Mouse (Mus musculus): ENCODE results near the gene Cfap221. TPM values are rescaled to one million over a fixed set of nuclear protein-coding genes. Genes with fewer than 3 reads are reported as not detected.
A peak's percentile ranks its signal among the peaks of the same experiment; 100 is the strongest.

Gene Cfap221
- total RNA-seq, 1 experiment from 2014 or later = not detected

DNA sequence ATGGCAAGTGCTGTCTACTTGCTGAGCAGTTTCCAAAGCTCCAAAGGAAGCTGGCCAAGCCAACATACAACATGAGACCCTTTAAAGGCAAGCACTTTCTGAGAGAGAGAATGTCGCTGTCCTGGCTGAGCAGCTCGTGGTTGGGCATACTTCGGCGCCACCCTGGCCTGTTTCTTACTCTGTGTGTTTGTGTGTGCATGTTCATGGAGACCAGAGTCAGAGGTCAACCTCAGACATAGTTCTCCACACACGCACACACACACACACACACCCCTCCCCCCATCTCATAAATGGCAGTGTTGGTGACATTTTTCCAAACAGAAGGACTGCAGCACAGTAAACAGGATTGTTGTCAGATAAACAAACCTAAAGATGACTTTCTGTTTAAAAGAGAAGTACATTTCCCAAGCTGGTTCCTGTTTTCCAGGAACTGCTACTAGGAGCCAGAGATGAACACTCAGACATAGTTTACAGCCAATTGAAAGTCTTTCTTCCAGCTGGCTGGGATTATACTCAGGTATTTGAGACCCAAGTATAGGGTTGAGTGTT, 80.1 kb downstream of the Cfap221 start:
- no peak for ATAC-seq (ENCODE audit: extremely low read depth, insufficient number of reproducible peaks, low FRiP score, poor library complexity, severe bottlenecking)

DNA sequence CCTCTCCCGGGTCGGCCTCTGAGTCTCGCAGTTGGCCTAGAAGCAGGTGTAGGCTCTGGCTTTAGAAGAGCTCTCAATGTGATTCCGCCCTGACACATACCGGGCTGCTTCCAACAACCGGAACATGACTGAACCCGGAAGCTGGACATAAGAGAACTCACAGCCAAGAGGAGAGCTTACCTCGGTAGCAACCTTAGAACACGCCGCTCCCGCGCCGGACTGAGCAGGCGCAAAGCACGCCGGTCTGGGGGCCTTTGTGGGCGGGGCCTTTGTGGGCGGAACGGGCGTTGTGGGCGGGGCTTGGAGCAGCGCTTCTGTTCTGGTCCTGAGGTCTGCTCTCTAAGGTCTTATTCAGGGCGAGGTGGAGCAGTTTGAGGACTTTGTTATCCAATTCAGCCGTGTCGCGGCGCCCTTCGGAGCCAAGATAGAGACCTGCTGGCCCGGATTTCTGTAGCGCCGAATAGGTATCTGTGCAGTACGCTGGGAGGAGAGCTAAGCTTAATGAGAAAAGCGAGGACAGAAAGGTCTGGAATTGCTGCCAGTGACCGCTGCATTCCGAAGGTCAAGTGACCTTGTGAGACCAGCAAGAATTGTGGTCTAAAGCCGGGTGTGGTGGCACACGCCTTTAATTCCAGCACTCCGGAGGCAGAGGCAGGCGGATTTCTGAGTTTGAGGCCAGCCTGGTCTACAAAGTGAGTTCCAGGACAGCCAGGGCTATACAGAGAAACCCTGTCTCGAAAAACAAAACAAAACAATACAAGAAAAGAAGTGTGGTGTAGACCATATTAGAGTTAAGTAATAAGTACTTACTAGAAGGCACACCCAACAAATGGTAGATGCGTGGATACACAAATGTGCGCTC, 83.8 kb downstream of the Cfap221 start, which contains the start of gene Tmem177:
Gene Tmem177 (minus strand): TSS at position 256 of the 862 bp plus-strand sequence.
- ATAC-seq (ENCODE audit: extremely low read depth, insufficient number of reproducible peaks, low FRiP score, poor library complexity, severe bottlenecking) = peak; percentile 87

DNA sequence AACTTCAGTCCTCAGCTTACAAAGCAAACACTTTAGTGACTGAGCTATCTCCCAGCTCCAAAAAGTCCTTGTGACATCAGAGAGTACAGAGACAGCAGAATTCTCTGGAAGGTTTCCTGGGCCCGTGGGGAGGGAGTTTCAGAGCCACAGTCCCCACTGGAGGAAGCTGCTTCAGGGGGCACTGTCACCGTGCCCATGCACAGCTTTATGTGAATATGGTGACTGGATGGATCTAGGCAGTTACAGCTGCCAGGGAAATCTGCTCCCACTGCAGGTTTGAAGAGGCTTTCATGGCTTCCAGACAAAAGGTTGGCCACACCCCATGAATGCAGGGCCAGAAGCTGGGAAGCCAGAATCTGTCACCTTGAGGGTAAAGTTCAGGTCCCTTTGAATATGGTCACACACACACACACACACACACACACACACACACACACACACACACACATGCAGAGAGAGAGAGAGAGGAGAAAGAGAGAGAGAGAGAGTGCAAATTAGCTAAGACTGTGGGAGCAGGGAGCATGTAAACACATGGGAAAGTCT, 89.8 kb downstream of the Cfap221 start:
- no peak for ATAC-seq (ENCODE audit: extremely low read depth, insufficient number of reproducible peaks, low FRiP score, poor library complexity, severe bottlenecking)

DNA sequence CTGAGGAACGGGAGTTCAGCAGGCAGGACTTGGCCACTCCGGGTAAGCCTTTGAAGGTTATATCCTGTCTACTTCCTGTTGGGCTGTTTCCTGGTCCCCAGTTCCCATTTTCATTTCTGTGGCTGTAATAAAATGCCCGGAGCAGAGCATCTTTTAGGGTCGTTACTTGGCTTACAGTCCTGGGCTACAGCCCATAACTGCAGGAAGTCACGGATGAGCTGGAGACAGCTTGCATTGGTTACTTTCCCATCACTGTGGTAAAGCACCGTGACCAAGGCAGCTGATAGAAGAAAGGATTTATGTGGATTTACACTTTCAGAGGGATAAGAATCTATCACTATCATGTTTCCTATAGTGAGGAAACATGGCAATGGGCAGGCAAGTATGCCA, 93.8 kb downstream of the Cfap221 start:
- ATAC-seq (ENCODE audit: extremely low read depth, insufficient number of reproducible peaks, low FRiP score, poor library complexity, severe bottlenecking) = no peak

DNA sequence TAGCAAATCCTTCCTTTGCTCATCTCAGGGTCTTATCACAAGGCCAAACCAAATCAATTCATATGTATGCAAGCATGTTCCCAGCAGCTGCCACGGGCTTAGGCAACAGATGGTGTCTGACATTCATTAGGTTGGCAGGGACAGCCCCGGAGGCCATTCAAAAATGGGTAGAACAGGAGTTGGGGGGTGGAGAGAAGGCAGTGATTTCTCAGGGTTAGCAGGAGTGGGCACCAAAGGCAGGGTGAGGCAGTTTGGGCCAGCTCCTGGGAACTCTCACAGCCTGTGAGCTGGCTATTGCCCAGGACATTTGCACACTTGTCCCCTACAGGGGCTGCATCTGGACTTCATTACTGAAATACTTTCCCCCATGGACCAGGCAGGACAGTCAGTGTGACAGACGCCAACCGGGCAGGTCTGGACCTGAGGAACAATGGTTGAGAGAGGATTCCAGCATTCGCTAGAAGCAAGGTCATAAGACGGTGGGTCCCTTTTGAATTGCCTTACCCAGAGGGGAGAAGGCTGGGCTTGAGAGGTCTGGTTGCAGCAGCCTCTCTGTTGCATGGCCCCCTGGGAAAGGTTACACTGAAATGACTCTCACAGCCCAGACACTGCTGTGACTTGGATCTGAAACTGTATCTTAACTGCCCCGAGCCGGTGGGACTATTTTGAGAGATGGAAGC, 94.3 kb downstream of the Cfap221 start:
- no peak for ATAC-seq (ENCODE audit: extremely low read depth, insufficient number of reproducible peaks, low FRiP score, poor library complexity, severe bottlenecking)

DNA sequence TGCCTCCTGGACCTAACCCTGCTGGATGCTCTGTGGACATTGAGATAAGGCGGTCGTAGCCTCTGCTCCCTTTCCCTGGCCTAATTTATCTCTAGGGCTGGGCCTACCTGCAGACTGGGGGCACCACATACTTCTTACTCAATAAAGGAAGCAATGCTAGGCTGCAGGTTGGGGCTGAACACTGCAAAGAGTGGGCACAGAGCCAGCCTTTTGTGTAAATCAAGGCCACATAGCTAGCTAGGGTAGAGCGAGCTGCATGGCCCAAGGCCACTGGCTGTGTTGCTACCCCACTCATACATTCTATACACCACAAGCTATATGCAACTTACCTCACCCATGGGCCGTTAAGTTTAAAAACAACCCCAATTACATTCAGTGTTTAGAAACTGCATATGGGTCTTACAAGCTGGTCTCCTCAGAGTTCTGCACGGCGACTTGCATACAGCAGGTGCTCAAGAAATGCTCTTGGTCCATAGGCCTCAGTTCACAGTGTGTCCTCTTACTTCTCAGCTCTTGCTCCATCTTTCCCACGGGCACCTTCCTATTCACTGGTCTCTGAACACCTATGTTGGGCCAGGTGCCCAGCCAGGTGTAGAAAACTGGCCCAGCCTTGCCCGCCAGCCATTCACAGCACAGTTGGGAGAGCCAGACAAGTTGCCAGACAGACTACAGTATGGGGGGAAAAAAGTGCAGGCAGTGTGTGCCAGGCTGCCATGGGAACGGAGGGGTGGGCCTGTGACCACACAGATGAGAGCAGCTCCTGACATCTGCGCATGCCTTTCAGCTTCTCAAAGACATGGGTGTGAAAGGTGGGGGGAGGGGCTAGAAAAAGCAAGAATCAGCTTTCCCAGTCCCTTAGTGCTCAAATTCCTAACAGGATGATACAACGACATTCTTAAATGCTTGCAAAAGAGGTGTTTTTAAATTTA, 97.6 kb downstream of the Cfap221 start:
- no peak for ATAC-seq (ENCODE audit: extremely low read depth, insufficient number of reproducible peaks, low FRiP score, poor library complexity, severe bottlenecking)

DNA sequence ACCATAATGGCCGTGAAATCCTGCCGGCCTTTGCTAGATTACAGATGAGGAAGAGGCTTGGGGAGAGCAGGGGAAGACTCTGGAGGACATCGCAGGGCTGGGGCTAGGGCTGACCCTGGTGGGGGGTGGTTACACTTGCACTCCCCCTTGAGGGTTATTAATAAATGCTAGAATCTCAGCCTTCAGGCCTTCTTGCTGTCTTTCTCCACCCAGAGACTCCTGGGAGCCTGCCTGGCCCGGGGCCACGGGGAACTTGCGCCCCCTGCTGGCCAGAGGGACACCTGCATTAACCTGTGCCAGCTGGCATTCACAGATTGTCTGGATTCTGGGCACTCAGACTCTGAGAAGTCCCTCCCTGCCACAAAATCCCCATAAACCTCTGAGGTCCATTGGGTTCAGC, 102.1 kb downstream of the Cfap221 start:
- ATAC-seq (ENCODE audit: extremely low read depth, insufficient number of reproducible peaks, low FRiP score, poor library complexity, severe bottlenecking) = peak; percentile 52

DNA sequence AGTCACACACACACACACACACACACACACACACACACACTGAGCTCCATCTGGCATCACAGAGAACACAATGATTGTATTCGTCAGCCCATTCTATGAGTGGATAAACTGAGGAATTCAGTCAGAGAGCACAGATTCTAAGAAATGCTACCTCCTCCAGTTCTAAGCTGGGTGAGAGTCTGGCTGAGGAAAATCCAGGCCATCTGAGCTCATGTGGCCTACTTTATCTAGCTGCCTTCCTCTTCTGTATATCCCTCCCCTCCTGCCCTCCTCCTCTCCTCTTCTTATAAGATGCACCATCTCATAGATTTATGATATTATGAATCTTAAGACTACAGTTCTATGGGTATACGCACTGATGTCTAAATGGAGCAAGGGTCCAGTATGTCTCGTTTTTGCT, 103.4 kb downstream of the Cfap221 start:
- no peak for ATAC-seq (ENCODE audit: extremely low read depth, insufficient number of reproducible peaks, low FRiP score, poor library complexity, severe bottlenecking)

DNA sequence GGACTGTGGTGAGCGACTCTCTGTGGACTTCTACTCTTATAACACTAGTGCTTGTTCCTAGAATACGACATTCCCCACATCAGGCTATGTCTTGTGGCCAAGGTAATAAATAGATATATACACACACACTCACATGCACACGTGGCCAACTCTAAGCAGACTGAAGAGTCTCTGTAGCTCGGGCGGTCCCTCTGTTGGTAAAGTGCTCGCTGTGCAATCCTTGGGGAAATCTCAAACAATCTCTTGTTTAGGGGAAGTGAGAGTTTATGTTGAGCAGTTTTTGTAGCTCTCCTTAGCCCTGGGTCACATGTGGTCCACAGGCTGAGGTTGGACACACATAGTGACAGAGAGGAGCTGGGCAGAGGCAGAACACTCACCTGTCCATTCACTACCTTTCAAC, 104.1 kb downstream of the Cfap221 start:
- ATAC-seq (ENCODE audit: extremely low read depth, insufficient number of reproducible peaks, low FRiP score, poor library complexity, severe bottlenecking) = no peak

DNA sequence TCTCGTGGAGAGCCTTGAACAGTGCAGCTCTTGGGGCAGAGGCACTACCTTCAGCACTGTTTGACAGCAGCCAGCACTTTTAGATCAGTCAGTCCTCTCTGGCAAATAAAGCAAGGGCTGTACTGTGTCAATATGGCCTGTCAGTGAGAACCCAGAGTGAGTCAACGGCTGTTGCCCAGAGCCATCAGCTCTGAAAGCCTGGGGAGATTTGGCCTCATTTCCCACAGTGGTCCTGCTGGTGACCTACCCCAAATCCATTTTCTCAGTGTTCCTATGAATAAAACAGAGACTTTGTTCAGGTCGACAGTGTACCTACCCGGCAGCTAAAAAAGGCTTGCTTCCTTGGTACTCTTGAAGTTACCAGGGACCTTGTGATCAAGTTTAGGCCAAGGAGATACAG, 105.2 kb downstream of the Cfap221 start:
- ATAC-seq (ENCODE audit: extremely low read depth, insufficient number of reproducible peaks, low FRiP score, poor library complexity, severe bottlenecking) = no peak

DNA sequence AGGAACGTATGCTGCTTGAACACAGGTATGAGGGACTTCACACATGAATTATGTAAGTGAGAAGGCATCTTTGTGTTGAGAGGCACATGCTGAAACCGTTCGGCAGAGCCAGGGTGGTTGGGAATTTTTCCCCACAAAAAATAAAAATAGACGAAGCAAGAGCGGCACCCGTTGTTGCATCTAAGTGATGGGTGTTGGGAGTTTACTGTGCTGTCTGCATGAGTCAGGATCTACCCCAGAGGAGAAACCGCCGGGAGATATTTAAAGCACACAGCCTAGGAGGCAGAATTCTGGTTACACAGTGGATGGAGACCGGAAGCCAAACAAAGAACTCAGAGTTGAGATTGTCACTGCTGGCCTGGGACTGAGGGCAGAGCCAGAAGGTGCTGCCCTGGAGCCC, 105.9 kb downstream of the Cfap221 start:
- ATAC-seq (ENCODE audit: extremely low read depth, insufficient number of reproducible peaks, low FRiP score, poor library complexity, severe bottlenecking) = no peak

DNA sequence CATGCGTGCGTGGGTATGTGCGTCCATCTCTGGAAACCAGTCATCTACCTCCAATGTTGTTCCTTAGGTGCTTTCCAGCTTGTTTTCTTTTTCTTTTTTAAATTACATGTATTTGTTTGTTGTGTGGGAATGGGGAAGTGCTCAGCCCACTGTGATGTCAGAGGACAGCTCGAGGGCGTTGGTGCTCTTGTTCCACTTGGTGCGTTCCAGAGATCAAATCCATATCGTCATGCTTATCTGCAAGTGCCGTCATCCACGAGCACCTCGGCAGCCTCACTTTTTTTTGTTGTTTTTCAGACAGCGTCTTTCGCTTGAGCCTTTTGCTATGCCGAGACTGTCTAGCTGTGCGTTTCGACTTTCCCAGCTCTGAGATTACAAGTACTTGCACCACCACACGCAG, 107.7 kb downstream of the Cfap221 start:
- no peak for ATAC-seq (ENCODE audit: extremely low read depth, insufficient number of reproducible peaks, low FRiP score, poor library complexity, severe bottlenecking)

DNA sequence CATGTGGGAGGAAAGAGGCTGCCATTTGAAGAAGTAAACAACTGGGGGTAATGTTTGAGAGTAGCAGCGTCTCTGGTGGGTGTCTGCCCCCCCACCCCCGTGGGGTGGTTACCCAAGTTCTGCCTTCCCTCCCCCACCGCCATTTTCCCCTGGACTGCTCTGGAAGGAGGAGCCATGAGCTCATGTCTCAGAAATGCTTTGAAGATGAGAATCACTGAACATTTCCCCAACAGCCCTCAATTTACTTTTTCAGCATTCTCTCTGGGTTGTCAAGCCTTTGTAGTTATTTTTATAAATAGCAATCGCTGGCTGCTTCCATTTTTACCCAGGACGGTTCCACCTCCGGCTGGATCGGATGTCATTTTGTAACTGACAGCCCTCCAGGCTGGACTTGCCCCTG, 110.7 kb downstream of the Cfap221 start:
- no peak for ATAC-seq (ENCODE audit: extremely low read depth, insufficient number of reproducible peaks, low FRiP score, poor library complexity, severe bottlenecking)

DNA sequence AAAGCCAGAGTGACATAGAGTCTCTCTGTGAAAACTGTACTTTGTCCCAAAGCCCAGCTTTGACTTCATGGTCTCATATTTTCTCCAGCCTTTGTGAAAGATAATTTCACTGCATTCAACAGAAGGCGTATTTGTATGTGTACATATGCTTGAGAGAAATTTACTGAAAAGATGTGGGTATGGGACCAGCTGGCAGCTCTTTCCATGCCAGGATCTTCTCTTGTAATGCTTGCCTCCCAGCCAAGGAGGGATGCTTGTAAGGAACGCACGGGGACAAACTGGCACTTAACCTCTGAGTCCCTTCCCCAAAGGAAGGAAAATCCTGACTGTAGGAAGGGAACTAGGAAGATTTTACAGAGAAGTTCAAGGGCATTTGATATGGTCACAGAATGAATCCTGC, 112.8 kb downstream of the Cfap221 start:
- ATAC-seq (ENCODE audit: extremely low read depth, insufficient number of reproducible peaks, low FRiP score, poor library complexity, severe bottlenecking) = no peak

DNA sequence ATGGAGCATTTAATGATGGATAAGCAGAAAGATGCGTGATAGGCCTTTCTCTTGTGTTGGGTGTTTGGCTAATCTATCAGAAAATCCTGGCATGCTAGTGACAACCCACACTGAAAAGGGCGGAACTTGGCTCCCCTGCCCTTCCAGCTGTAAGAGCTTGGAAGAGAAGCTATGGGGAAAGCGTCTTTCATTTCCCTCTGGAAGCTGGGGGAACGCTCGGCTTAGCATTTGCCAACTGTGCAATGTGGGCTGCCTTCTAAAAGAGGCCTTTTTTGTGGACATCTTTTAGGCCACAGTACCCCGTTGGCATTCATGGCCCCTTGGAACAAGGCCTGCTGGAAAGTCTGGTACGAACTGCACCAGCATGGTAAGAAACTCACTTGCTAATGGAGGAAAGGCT, 118.1 kb downstream of the Cfap221 start:
- ATAC-seq (ENCODE audit: extremely low read depth, insufficient number of reproducible peaks, low FRiP score, poor library complexity, severe bottlenecking) = no peak

DNA sequence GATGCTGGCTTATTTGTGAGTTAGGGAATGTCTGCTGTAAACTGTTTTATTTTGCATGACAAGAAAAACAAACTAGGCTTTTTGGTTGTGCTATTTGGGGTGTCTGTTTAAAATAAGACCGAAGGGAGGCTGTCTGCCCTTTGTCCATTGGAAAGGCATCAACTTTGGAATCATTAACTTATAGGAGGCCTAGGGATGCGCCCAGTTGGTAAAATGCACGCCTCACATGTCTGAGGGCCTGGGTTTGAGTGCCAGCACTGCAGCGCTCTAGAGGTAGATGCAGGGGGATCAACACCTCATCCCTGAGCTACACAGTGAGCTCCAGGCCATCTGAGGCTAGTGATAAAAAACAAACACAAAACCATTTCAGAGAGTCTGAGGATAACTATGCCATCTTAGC, 119.6 kb downstream of the Cfap221 start:
- ATAC-seq (ENCODE audit: extremely low read depth, insufficient number of reproducible peaks, low FRiP score, poor library complexity, severe bottlenecking) = no peak

Data from neutrophil, adult 5-6 weeks (primary cell).